Mouse (Mus musculus): ENCODE results near the gene Map3k9. TPM values are rescaled to one million over a fixed set of nuclear protein-coding genes. Genes with fewer than 3 reads are reported as not detected.

Map3k9 gene
- polyA plus RNA-seq, 1 experiment from 2014 or later: 0.20 TPM

- Histone ChIP-seq H3K4me2 (ENCODE audit: low read depth, low read length) (no peak overlapping the region), H3K4me1 (ENCODE audit: control insufficient read depth, insufficient read depth, low read length) (no peaks in the 10 kb centered on the region), H3K36me3 (ENCODE audit: control insufficient read depth, insufficient read depth) (no peaks in the 10 kb centered on the region), H3K4me3 (ENCODE audit: low read length) (no peak overlapping the region), H3K9ac (ENCODE audit: low read length) (no peak overlapping the region), H3K27ac (ENCODE audit: low read length) (no peak overlapping the region), H3K27me3 (ENCODE audit: control insufficient read depth, insufficient read depth, low read length) (no peaks in the 10 kb centered on the region), H3K9me3 (replicated peaks; ENCODE audit: control insufficient read depth, low read length) (no peaks in the 10 kb centered on the region)
- WGBS: 32% methylated on average over 4 of the region's 4 CpGs
- no peak for ATAC-seq (replicated peaks; ENCODE audit: extremely low read depth, insufficient read depth, low FRiP score)
Observed at GRCm38 (mm10) chr12:81748021-81748576, 32.9 kb downstream of the Map3k9 start.

DNA sequence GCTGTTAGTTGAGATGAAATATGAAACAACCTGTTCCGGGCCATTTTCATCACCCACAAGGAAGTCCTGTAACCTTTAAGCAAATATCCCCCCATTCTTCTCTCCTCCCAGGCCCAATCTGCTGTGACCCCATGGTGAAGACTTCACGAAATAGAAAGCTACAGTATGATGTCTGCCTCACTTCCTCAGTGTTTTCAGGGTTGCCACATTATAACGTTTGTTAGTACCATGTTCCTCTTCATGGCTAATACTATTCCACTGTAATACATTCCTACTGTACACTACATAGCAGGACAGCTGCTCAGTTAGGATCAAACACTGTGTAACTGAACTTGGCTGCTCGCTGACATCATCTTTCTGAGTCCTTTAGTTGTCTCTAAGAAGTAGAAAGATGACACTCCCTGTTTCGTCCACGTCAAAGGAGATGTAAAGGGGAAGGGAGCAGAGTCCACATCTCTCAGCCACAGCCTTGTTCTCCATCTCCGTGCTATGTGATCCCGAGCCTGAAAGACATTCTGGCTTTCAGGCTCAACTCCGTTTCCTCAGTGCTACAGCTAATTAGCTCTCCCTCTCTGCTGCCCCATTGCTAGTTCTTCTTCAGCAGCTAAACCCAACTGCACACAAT is 34.5 kb downstream of the Map3k9 start:
- no peak overlapping the region for H3K4me2 ChIP-seq (ENCODE audit: low read depth, low read length)
- H3K4me1 ChIP-seq (ENCODE audit: control insufficient read depth, insufficient read depth, low read length): no peaks in the 10 kb centered on the region
- H3K27me3 ChIP-seq (ENCODE audit: control insufficient read depth, insufficient read depth, low read length): no peaks in the 10 kb centered on the region
- H3K9me3 ChIP-seq (replicated peaks; ENCODE audit: control insufficient read depth, low read length): no peaks in the 10 kb centered on the region
- no peaks in the 10 kb centered on the region for H3K36me3 ChIP-seq (ENCODE audit: control insufficient read depth, insufficient read depth)
- WGBS: 67% methylated on average over 9 of the region's 9 CpGs
- H3K27ac ChIP-seq (ENCODE audit: low read length): no peak overlapping the region
- no peak overlapping the region for H3K4me3 ChIP-seq (ENCODE audit: low read length)
- ATAC-seq (replicated peaks; ENCODE audit: extremely low read depth, insufficient read depth, low FRiP score): no peak
- no peak overlapping the region for H3K9ac ChIP-seq (ENCODE audit: low read length)

DNA sequence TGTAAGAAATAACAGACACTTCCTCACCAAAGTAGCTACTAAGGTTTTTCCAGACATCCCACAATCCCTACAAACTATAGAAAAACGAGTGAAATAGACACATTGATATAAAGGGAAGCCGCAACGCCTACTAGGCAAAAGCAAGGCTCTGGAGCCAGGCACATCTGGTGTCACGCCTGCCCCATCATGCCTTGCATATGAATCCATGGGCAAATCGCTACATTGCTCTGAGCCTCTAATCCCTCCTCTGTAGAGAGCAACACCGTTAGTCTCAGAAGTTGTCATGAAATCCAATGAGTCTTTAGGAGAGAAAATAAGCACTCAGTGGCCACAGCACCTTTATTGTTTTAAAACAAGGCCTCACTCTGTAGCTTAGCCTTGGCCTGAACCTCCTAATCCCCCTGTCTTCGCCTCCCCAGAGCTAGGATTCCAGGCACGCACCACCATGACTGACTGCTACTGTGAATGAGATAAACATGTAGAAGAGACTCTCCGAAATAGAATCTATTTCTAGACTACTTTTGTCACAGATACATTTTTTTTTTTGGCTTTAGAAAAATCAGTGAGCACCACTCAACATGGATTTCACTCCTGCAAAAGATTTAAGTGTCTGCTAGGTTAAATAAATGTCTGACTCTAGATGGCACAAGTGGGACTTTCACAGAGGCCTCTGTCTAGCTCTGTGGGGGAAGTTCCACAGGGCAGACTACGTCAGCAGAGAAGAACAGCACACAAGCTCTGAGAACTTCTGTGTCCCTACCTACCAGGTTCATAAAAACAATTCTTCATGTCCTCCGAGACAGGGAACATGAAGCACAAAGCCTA is 45.5 kb downstream of the Map3k9 start:
- Histone ChIP-seq H3K36me3 (ENCODE audit: control insufficient read depth, insufficient read depth) (no peaks in the 10 kb centered on the region), H3K4me2 (ENCODE audit: low read depth, low read length) (no peak overlapping the region), H3K4me3 (ENCODE audit: low read length) (no peak overlapping the region), H3K9me3 (replicated peaks; ENCODE audit: control insufficient read depth, low read length) (no peaks in the 10 kb centered on the region), H3K27me3 (ENCODE audit: control insufficient read depth, insufficient read depth, low read length) (no peaks in the 10 kb centered on the region), H3K9ac (ENCODE audit: low read length) (no peak overlapping the region), H3K27ac (ENCODE audit: low read length) (no peak overlapping the region), H3K4me1 (ENCODE audit: control insufficient read depth, insufficient read depth, low read length) (no peaks in the 10 kb centered on the region)
- ATAC-seq (replicated peaks; ENCODE audit: extremely low read depth, insufficient read depth, low FRiP score): no peak
- WGBS: 68% methylated on average over 11 of the region's 11 CpGs

DNA sequence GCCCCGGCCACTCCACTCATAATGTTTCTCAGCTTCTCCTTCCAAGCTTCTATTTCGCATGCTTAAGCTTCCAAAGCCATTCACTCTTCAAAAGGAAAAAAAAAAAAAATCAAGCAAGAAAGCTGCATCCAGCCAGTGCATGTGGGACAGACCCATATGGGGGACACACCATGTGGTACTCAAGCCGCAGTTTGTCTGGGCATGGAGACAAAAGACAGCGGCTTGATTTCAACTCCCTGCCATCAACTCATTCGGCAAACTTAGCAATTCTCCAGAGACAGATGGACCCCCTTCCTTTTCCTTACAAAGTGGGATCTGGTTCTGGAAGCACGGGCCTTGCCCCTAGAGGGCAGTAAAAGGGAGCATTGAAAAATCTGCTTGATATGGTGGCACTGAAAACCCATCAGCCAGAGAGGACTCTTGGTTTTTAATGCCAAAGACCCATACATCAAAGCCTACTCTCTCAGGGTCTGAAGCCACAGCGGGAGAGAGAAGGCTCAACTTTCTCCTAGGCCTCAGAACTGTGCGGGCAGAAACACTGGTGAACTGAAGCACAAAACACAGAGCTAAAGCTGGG is 54.6 kb downstream of the Map3k9 start:
- H3K4me1 ChIP-seq (ENCODE audit: control insufficient read depth, insufficient read depth, low read length): no peaks in the 10 kb centered on the region
- H3K9ac ChIP-seq (ENCODE audit: low read length): no peak overlapping the region
- no peak overlapping the region for H3K4me2 ChIP-seq (ENCODE audit: low read depth, low read length)
- no peak overlapping the region for H3K27ac ChIP-seq (ENCODE audit: low read length)
- no peak for ATAC-seq (replicated peaks; ENCODE audit: extremely low read depth, insufficient read depth, low FRiP score)
- no peaks in the 10 kb centered on the region for H3K27me3 ChIP-seq (ENCODE audit: control insufficient read depth, insufficient read depth, low read length)
- no peaks in the 10 kb centered on the region for H3K36me3 ChIP-seq (ENCODE audit: control insufficient read depth, insufficient read depth)
- no peak overlapping the region for H3K4me3 ChIP-seq (ENCODE audit: low read length)
- H3K9me3 ChIP-seq (replicated peaks; ENCODE audit: control insufficient read depth, low read length): no peaks in the 10 kb centered on the region
- WGBS: 74% methylated on average over 8 of the region's 8 CpGs

- Histone ChIP-seq H3K9ac (ENCODE audit: low read length) (no peak overlapping the region), H3K4me1 (ENCODE audit: control insufficient read depth, insufficient read depth, low read length) (no peaks in the 10 kb centered on the region), H3K27me3 (ENCODE audit: control insufficient read depth, insufficient read depth, low read length) (no peaks in the 10 kb centered on the region), H3K9me3 (replicated peaks; ENCODE audit: control insufficient read depth, low read length) (no peaks in the 10 kb centered on the region), H3K4me2 (ENCODE audit: low read depth, low read length) (no peak overlapping the region), H3K36me3 (ENCODE audit: control insufficient read depth, insufficient read depth) (no peaks in the 10 kb centered on the region), H3K4me3 (ENCODE audit: low read length) (no peak overlapping the region), H3K27ac (ENCODE audit: low read length) (no peak overlapping the region)
- ATAC-seq (replicated peaks; ENCODE audit: extremely low read depth, insufficient read depth, low FRiP score): no peak
- WGBS: 85% methylated on average over 6 of the region's 6 CpGs
Observed at GRCm38 (mm10) chr12:81724776-81725175, 56.2 kb downstream of the Map3k9 start.

DNA sequence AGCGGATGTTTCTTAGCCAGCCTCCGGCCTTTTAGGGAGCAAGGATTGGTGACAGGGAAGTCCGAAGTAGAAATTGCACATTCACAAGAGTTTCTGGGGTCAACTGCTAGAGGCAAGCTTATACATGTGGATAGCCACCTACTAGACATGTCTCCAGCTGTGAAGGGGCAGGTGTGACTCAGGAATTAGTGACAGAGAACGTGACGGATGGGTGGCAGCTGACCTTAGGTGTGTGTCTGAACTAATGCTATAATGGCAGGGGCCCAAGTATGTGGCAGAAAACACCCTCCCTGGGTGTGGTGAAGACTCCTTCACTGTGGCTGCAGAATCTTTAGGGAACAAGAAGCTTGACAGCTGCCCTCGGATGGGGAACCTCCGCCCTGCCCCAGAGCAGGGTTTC is 57.6 kb downstream of the Map3k9 start:
- no peaks in the 10 kb centered on the region for H3K36me3 ChIP-seq (ENCODE audit: control insufficient read depth, insufficient read depth)
- ATAC-seq (replicated peaks; ENCODE audit: extremely low read depth, insufficient read depth, low FRiP score): no peak
- WGBS: 87% methylated on average over 7 of the region's 7 CpGs
- no peak overlapping the region for H3K27ac ChIP-seq (ENCODE audit: low read length)
- no peak overlapping the region for H3K4me2 ChIP-seq (ENCODE audit: low read depth, low read length)
- H3K27me3 ChIP-seq (ENCODE audit: control insufficient read depth, insufficient read depth, low read length): no peaks in the 10 kb centered on the region
- no peaks in the 10 kb centered on the region for H3K4me1 ChIP-seq (ENCODE audit: control insufficient read depth, insufficient read depth, low read length)
- H3K4me3 ChIP-seq (ENCODE audit: low read length): no peak overlapping the region
- H3K9me3 ChIP-seq (replicated peaks; ENCODE audit: control insufficient read depth, low read length): no peaks in the 10 kb centered on the region
- no peak overlapping the region for H3K9ac ChIP-seq (ENCODE audit: low read length)

GRCm38 (mm10) chr12:81719715-81720114 is 61.3 kb downstream of the Map3k9 start:
- H3K4me3 ChIP-seq (ENCODE audit: low read length): no peak overlapping the region
- H3K9me3 ChIP-seq (replicated peaks; ENCODE audit: control insufficient read depth, low read length): no peaks in the 10 kb centered on the region
- no peaks in the 10 kb centered on the region for H3K27me3 ChIP-seq (ENCODE audit: control insufficient read depth, insufficient read depth, low read length)
- no peak overlapping the region for H3K27ac ChIP-seq (ENCODE audit: low read length)
- WGBS: 70% methylated on average over 8 of the region's 8 CpGs
- H3K36me3 ChIP-seq (ENCODE audit: control insufficient read depth, insufficient read depth): no peaks in the 10 kb centered on the region
- no peaks in the 10 kb centered on the region for H3K4me1 ChIP-seq (ENCODE audit: control insufficient read depth, insufficient read depth, low read length)
- H3K9ac ChIP-seq (ENCODE audit: low read length): no peak overlapping the region
- H3K4me2 ChIP-seq (ENCODE audit: low read depth, low read length): no peak overlapping the region
- no peak for ATAC-seq (replicated peaks; ENCODE audit: extremely low read depth, insufficient read depth, low FRiP score)

- no peaks in the 10 kb centered on the region for H3K36me3 ChIP-seq (ENCODE audit: control insufficient read depth, insufficient read depth)
- no peak overlapping the region for H3K4me2 ChIP-seq (ENCODE audit: low read depth, low read length)
- H3K4me3 ChIP-seq (ENCODE audit: low read length): no peak overlapping the region
- 58% methylated on average over 5 of the region's 5 CpGs for WGBS
- H3K4me1 ChIP-seq (ENCODE audit: control insufficient read depth, insufficient read depth, low read length): no peaks in the 10 kb centered on the region
- no peaks in the 10 kb centered on the region for H3K9me3 ChIP-seq (replicated peaks; ENCODE audit: control insufficient read depth, low read length)
- no peaks in the 10 kb centered on the region for H3K27me3 ChIP-seq (ENCODE audit: control insufficient read depth, insufficient read depth, low read length)
- H3K9ac ChIP-seq (ENCODE audit: low read length): no peak overlapping the region
- ATAC-seq (replicated peaks; ENCODE audit: extremely low read depth, insufficient read depth, low FRiP score): no peak
- no peak overlapping the region for H3K27ac ChIP-seq (ENCODE audit: low read length)
Observed at GRCm38 (mm10) chr12:81719161-81719560, 61.8 kb downstream of the Map3k9 start.

DNA sequence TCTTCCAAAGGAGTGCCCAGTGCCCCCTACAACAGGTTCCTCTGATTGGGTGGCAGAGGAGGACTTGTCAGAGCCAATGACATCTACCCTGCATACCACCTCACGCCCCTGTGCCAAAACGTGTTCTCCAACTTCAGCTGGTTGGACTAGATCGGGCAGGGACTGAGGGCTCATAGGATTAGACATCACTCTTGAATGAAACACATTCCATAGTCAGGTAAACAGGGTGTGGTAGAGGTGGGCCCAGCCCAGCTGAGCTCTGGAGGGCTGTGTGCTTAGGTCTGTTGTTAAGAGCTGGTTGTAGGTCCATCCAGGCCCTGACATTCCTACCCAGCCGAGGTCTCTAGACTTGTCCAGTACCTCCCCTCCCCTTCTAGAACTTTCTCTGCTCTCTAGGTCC is 68.4 kb downstream of the Map3k9 start:
- ATAC-seq (replicated peaks; ENCODE audit: extremely low read depth, insufficient read depth, low FRiP score): no peak

More for the DNA sequence above, 68.4 kb downstream of the Map3k9 start:
- 80% methylated on average over 4 of the region's 4 CpGs for WGBS
- no peaks in the 10 kb centered on the region for H3K4me1 ChIP-seq (ENCODE audit: control insufficient read depth, insufficient read depth, low read length)
- H3K4me2 ChIP-seq (ENCODE audit: low read depth, low read length): no peak overlapping the region
- H3K27me3 ChIP-seq (ENCODE audit: control insufficient read depth, insufficient read depth, low read length): no peaks in the 10 kb centered on the region
- no peak overlapping the region for H3K9ac ChIP-seq (ENCODE audit: low read length)
- no peak overlapping the region for H3K4me3 ChIP-seq (ENCODE audit: low read length)
- H3K36me3 ChIP-seq (ENCODE audit: control insufficient read depth, insufficient read depth): no peaks in the 10 kb centered on the region
- H3K27ac ChIP-seq (ENCODE audit: low read length): no peak overlapping the region
- H3K9me3 ChIP-seq (replicated peaks; ENCODE audit: control insufficient read depth, low read length): 0 out of 2 replicates have a peak, but pooled peaks cover 3% of the 10 kb centered on the region

Data from heart, embryonic 16.5 days (tissue).